Mouse (Mus musculus): ENCODE data around the gene Il1rn. TPM values are rescaled to one million over a fixed set of nuclear protein-coding genes. Genes with fewer than 3 reads are reported as not detected.

Gene Il1rn
- polyA plus RNA-seq, 1 experiment from 2014 or later = 1.6 TPM

Other genes starting within 250 kb of the Il1rn start
- gene Tbpl2, start 240.3 kb upstream of the Il1rn start, polyA plus RNA-seq (2014; fragmentation: Nextera tagmentation; extraction: Ambion mirVana) = not detected in 2 replicates
- not detected in 2 replicates for gene Il1f8, start 183.7 kb upstream of the Il1rn start, polyA plus RNA-seq (2014; fragmentation: Nextera tagmentation; extraction: Ambion mirVana)
- gene Il1f9, start 150.4 kb upstream of the Il1rn start, polyA plus RNA-seq (2014; fragmentation: Nextera tagmentation; extraction: Ambion mirVana) = not detected in 2 replicates
- not detected in 2 replicates for gene Il1f6, start 121.4 kb upstream of the Il1rn start, polyA plus RNA-seq (2014; fragmentation: Nextera tagmentation; extraction: Ambion mirVana)
- 0.27 TPM in 1 of 2 replicates, not detected in the other for gene Il1f5, start 59.9 kb upstream of the Il1rn start, polyA plus RNA-seq (2014; fragmentation: Nextera tagmentation; extraction: Ambion mirVana)
- gene Il1f10, start 45.7 kb upstream of the Il1rn start, polyA plus RNA-seq (2014; fragmentation: Nextera tagmentation; extraction: Ambion mirVana) = not detected in 2 replicates
- gene Psd4, start 30.7 kb downstream of the Il1rn start, polyA plus RNA-seq (2014; fragmentation: Nextera tagmentation; extraction: Ambion mirVana) = 0.50 and 0.93 TPM in 2 replicates
- not detected in 2 replicates for gene Pax8, start 138.7 kb downstream of the Il1rn start, polyA plus RNA-seq (2014; fragmentation: Nextera tagmentation; extraction: Ambion mirVana)